Mouse (Mus musculus) left cerebral cortex, postnatal 10 days (tissue): ENCODE measurements around the gene Slc22a22. TPM values are rescaled to one million over a fixed set of nuclear protein-coding genes. Genes with fewer than 3 reads are reported as not detected.

Experiments
- DNase-seq, 2 experiments: peaks; one replicate each; pipeline ENCODE4 v3.0.0; 2021 to 2022; ENCODE audit warnings: low spot score in 2 of 2, mixed read lengths in 1 of 2; ENCODE audit errors: extremely low spot score in 1 of 2
- intact Hi-C: fragments of 180-260 bp; cut with DNase I; formaldehyde crosslinking; loops from one replicate; pipeline ENCODE4 v1.15.1; 2025
- total RNA-seq, 2 experiments: library from RNA; stranded (reverse); gene quantifications; 2 replicates each; pipeline ENCODE4 v1.2.3; 2021

The Slc22a22 gene
- not detected for total RNA-seq

DNA sequence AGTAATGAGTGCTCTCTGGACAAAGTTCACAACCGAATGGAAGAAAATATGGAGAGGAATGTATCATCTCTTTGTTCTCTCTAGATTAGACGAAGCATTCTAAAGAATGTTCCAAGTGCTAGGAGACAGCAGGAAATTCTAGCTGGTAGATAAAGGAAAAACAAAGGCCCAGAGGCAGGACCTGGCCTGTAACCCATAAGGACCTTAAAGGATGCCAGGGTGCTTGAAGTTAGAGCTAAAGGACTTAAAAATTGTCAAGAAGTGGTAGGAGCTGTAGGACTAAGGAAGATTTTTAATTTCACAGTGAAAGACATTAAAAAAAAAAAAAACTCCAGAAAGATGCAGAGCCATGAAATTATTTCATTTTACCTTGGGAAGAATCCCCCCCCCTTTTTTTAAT, at the start of gene Slc22a22:
Slc22a22 (minus strand) TSS at position 101 of the 400 bp plus-strand sequence.
- intact Hi-C loops = no loop called here
- no peak for DNase-seq

DNA sequence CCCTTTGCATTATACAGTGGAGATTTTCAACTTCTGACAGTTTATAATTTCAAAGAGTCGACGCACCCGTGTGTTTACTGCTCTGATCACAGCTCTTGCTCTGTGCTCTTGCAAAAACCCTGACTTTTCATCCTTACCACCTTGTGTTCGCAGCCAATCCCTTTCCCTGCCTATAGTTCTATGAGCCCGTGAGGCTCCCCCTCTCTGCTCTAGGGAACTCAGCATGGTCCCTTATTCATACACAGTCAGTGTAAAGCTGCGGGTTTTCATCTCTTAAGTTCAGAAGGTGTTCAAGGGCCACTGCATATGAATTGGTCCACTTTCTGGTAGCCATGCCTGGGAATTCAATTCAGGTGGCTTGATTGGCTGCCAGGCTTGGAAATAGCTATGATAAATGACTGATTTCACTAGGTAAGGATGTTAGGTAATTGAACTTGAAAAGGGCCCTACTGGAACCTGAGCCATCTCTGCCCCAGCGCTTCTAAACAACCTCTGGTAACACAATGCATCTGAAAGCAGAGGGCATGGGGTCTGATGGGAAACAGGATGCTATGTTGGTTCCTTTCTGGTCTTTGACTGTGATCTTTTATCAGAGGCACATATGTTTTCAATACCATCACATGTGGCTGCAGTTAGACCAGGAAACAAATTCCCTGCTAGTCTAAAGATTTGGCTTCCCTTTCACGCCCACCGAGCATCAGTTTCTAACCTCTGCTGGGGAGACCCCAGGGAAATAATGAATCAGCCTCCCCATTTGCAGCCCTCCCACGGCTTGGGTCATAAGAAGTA, 46.3 kb upstream of the Slc22a22 start:
- DNase-seq = no peak
- intact Hi-C loops = no loop called here

DNA sequence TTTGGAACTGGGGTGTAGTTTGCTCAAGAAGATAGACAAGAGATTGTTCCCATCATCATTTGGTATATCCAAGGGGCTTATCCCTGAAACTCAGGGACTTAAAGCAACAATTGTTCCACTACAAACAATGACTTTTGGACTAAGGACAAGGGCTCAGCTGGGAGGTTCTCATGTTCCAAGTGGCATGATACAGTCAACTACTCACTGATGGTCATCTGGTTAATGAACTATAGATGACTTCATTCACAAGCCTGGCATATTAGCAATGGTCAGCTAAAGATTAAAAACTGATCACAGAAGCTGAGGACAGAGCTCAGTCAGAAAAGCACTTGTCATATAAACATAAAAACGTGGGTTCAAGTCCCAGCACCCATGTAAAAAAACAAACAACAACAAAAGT, 44.7 kb upstream of the Slc22a22 start:
- intact Hi-C loops = no loop called here
- DNase-seq = no peak

DNA sequence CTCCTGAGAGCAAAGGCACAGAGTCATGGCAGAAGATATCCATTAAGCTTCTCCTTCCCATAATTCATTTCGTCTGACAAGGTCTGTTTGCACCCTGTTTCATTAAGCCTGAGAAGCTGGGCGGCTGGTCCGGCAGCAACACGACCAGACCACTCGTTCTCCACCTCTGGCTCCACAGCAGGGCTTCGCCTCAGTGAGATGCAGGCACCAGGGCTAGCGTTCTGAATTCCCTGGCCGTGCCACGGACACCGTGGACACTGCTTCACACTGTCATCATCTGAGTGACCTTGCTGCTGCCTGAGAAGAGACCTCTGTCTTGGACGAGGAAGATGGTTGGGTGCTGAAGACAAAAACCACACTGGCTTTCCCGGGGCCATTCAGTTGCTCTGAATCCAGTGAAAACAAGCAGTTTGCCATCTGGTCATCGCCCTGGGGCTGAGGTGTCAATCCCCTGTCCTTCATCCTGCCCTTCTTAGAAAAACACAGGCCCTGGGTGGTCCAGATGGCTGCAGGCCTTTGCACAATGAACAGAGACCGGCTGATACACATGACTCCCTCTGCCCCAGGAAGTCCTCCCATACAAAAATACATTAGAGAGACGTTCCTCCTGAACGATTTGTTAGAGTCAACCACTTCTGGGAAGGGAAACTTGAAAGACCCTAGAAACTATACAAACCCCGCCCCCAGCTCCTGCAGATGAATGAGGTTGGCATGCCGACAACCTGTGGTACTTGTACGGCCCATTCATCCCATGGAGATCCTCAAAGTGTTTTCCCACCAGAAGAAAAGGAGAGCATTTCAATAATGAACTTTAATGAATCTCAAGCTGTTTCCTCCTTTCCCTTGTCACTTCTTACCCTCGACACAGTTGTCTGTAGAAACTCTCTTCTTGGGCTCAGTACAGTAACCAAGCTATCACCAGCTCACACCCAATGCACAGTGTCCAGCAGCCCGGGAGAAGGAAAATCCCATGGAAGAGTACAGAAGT, 32.1 kb upstream of the Slc22a22 start:
- intact Hi-C loops = loop anchor here (5.0 to 10.0 kb wide), 3 partner anchors 812 to 1445 kb away; no protein-coding TSS in a partner anchor
- no peak for DNase-seq

DNA sequence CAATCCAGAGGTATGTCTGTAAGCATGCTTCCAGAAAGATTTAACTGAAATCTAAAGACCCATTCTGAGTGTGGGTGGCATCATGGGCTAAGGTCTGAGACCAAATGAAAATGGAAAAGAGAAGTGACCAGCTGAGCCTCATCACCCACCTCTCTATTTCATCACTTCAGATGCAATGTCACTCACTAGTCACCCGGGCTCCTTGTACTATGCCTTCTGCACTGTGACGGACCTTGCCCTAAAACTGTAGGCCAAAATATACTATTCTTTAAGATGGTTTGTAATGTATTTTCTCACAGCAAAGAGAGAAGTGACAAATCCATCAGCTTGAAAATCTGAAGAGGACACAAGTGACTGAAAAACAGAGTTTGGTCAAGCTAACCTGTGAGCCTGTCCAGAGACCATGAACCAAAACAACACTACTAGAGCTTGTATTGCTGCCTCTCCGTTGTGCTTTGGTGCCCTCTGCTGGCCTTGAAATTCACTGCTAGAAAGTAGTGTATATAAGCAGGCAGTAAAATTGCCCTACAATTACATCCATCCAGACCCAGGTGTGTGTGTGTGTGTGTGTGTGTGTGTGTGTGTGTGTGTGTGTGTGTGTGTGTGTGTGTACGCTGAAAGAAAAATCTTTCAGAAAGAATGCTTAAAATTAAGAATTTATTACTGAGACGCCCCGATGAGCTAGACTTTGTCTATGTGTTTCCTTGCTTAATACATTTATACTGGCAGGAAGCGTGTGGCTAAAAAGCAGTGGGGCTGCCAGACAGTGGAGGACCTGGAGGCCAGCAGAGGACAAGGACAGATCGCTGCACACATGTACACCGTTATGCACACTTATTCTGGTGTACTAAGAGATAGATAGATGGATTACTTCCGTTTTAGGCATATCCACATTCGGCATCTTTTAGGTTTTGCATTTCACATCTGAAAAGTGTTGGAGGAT, 31.1 kb upstream of the Slc22a22 start:
- intact Hi-C loops = loop anchor here (5.0 to 10.0 kb wide), 3 partner anchors 811 to 1444 kb away; no protein-coding TSS in a partner anchor
- peak; percentile 56 to 86 for DNase-seq

DNA sequence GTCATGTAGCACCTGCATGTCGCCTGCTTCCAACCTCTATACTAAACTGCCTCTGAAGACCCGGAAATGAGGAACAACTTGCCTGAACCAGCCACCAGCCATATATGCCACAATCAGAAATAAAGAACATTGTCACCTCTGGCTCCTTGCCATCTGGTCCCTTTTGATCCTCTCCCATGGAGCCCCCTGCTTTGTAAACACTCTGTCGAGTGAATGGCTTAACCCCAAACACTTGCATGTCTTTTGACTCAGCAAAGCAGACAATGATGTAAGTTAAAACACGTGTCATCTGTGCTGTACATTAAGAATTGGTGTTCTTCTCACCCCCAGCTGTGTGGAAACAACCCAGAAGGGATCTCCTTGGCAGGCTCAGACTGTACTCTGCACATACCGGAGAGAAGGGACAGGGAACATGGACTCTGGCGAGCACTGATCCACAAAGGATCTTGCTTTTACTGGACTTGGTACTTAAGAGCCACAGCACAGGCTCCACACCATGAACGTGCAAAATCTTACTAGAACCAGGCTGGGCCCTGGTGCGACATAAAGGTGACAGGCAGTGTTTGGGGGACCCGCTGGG, 26.8 kb upstream of the Slc22a22 start:
- DNase-seq = no peak
- intact Hi-C loops = loop anchor here (10.0 kb wide), 2 partner anchors 1169 to 1439 kb away; no protein-coding TSS in a partner anchor

DNA sequence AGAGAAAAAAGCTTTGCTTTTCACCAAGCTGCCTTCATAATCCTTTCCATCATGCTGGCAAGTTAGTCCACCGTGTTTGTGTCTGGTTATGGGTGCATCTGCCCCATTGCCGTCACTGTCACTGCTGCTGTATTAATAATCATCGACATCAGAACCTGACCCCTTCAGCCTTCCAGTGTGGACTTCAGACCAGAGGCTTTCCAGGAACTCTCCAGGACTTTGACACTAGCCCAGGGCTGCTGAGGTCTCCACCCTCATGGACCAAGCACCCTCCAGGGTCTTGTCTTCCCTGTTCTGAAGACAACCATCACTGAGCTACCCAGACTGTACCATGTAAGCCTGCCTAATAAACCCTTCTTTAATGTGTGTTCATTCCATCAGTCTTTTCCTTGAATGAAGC, 26.2 kb upstream of the Slc22a22 start:
- DNase-seq = no peak
- intact Hi-C loops = loop anchor here (10.0 kb wide), 2 partner anchors 1169 to 1439 kb away; no protein-coding TSS in a partner anchor

DNA sequence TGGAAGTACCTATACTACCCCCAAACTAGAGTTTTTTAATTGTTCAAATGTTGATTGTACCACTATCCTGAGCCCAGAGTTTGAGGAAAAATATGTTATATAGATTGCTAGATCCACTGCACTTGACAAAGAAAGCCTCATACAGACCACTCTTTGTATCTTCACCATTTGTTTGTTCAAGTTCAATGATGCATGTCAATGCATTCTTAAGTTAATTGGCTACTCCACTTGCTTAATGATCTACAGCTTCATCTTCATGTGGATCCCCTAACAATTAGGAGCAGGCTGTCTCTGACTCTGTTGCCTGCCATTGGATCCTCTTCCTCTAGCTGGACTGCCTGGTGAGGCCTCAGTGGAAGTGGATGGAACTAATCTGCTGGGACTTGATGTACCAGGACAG, 24.1 kb upstream of the Slc22a22 start:
- intact Hi-C loops = loop anchor here (10.0 kb wide), 2 partner anchors 1167 to 1437 kb away; no protein-coding TSS in a partner anchor
- DNase-seq = no peak

DNA sequence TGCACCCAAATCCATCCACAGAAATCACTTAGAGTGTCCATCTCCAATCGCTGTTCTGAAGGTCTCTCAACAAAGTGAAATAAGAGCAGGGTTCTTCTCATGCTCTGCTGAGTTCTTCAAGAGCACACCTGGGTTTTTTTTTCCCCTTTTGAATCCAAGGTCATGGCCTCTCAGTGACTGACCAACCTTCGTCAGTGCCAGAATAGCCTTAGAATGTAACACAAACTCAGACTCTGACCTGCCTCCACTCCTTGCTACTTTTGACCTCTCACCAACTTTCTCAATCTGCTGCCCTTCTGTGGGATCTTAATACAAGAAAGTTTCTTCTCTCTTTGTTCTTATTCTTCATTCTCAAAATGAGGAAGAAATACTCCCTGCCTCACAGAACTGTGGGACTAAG, 18.7 kb upstream of the Slc22a22 start:
- no peak for DNase-seq
- intact Hi-C loops = no loop called here

DNA sequence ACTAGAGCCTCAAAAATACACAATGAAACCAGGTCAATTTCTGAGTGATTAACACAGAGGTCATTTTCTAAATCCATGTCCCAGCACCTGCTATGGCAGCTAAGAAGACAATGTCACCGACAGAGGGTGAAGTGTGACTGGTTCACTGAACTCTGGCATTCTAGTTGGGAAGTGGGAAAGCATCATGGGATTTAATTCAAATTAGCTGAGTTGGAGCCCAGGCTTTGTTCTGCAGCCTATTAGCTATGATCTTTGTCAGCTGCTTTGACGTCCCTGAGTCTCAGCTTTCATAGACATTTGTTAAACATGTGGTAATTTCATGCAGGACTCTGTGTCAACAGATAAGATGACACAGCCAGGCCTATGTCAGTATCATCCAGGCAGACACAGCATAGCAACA, 5.1 kb upstream of the Slc22a22 start:
- intact Hi-C loops = no loop called here

DNA sequence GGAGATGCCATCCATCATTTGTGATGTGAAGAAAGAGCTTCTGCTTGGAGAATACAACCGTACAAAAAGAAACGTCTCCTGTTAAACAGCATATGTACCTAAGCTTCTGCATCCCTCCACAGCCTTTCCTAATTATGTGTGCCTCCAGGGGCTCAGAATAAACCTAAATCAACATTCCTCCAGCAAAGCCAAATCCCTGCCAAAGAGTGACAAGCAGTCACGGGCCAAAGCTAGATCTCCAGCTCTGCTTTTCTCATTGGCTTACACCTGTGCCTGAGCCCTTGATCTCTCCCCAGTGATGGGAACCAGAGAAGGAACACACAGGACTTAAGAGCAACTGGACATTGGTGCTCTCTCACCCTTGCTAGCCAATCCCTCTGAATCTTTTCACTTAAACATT, 5.8 kb downstream of the Slc22a22 start:
- DNase-seq = no peak
- intact Hi-C loops = no loop called here

More for the DNA sequence above, 5.1 kb upstream of the Slc22a22 start:
- DNase-seq = no peak

DNA sequence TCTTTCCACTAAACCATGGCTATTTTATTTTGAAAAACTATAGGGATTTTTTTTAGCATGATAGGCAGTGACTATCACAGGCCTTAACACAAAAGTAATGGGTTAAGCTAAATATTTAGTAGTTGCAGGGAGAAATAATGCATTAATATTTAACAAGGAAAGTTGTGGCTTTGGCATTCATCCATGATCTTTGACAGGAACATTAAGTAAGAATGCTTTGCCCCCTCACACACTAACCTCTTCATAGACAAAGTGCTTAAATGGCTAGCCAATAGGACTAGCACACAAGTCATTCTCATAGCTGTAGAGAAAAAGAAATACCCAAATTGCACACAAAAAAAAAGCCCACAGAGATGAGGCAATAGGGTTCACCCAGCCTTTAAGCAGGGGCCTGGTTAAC, 11.4 kb downstream of the Slc22a22 start:
- intact Hi-C loops = no loop called here
- DNase-seq = no peak

DNA sequence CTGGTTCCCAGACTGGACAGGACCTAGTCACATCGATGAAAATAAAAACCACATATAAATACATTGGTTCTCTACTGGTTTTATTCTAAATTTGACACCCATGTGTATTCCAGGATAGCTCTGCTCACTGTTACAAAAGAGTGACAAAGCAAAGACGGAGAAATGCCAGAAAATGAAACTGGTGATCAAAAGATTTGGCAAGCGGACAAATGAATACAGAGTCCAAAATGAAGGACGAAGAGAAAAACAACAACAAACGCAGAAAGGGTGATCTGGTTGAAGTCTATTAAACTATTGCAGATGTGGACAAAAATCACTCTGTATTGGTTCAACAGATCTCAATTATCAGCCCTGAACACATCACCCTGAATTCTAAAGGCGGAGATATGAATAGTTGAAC, 12.4 kb downstream of the Slc22a22 start:
- intact Hi-C loops = no loop called here
- no peak for DNase-seq

DNA sequence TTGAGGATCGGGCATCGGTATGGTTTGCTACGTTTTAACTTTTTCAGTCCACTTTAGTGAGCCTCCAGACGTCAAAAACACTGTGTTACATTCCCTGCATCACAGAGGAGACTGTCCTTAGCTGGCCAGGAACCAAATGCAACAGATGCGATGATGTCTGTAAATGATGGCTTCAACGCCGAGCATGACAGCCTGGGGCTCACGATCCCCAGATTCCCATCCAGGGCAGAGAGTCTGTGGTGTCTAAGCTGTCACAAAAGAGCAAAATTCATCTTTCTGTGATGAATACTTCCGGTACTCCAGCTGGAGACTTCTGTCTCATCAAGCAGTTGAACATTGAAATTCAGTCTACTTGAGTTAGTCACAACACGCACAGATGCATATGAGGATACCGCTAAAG, 13.4 kb downstream of the Slc22a22 start:
- peak; percentile 12 to 20 for DNase-seq

DNA sequence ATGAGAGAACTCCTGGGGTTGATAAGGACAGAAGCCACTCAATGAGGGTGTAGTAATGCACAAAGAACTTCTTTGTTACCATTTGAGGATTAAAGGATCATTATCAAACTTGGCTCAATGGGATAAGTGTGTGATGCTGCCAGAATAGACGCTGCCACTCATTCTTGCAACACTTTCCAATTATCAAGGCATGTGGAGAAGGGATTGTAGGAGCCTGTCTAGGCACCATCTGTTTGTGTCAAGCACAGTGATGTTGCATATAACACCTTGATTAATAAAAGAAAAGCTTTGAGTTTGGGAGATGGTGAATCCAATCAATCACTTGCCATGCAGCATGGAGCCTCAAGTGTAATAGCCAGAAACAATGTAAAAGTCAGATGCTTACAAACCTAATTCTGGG, 16.1 kb downstream of the Slc22a22 start:
- intact Hi-C loops = no loop called here
- no peak for DNase-seq

More for the DNA sequence above, 13.4 kb downstream of the Slc22a22 start:
- intact Hi-C loops = no loop called here

DNA sequence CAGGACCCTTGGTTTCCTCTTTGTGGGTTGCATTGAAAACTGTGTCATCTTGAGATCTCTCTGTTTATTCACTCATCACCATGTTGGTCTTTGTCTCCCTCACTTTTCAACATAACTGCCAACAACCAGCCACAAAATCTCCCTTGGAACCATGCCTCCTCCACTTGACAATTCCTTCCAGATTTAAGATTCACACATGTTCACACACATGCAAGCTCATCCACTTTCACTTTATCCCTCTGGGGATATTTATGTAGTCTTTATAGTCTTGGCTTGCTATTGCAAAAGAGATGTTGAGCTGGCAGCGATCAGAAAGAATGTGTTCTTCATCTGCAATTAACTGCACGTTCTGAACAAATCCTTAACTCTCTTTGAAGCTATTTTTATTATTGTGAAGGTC, 20.1 kb downstream of the Slc22a22 start:
- DNase-seq = peak in 1 of 2 experiments; percentile 24
- intact Hi-C loops = no loop called here

DNA sequence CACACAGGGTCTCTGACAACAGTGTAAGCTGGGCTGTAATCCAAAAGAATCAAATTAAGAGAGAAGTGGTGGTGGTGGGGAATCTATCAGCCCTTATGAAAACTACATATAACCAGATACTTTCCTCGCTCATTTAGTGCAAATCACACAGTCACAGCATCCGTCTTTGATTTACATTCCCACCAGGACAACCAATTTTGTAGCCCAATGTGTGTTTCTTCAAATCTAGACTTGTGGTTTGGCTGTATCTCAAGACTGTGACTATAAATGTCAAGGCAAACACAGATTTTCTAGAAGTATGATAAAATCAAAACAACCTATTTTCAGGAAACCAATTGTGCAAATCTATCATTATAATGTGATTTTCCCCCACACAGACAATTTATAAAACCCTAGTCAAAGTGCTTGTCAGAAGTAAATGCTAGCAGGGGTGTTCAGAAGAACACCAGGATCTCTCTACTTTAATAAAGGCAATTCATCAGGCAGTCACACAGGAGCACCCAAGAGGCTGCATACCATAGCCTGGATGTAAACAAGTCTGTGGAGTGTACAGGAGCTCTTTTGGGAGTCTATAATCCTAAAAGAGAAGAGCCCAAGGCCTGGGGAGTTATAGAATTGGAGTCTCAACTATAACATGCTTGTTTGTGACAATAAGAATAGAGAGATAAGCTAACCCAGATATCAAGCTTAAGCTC, 42.6 kb downstream of the Slc22a22 start:
- intact Hi-C loops = no loop called here
- DNase-seq = no peak
